Mouse (Mus musculus): ENCODE results near the gene Plxnb2. TPM values are rescaled to one million over a fixed set of nuclear protein-coding genes. Genes with fewer than 3 reads are reported as not detected.
A peak's percentile ranks its signal among the peaks of the same experiment; 100 is the strongest.

Plxnb2 gene
- polyA plus RNA-seq, 1 experiment, result 1.1 TPM

- Histone ChIP-seq H3K27me3 (ENCODE audit: control insufficient read depth) (no peaks in the 10 kb centered on the region), H3K4me1 (ENCODE audit: control insufficient read depth) (peaks cover 50% of the 10 kb centered on the region), H3K36me3 (ENCODE audit: control insufficient read depth) (peaks cover 12% of the 10 kb centered on the region), H3K9me3 (ENCODE audit: control insufficient read depth, low read length) (no peaks in the 10 kb centered on the region), H3K4me3 (replicated peaks) (peak overlapping the region; percentile 100)
- TF ChIP-seq GATA1 (IDR thresholded peaks at IDR 0.05; ENCODE audit: low read length), result no peak
- no peak for TF ChIP-seq TAL1 (IDR thresholded peaks at IDR 0.05; ENCODE audit: low read length)
Measured at GRCm38 (mm10) chr15:89209886-89210761, 29.5 kb upstream of the Plxnb2 start.

GRCm38 (mm10) chr15:89207457-89207856, 26.9 kb upstream of the Plxnb2 start:
- H3K4me1 ChIP-seq (ENCODE audit: control insufficient read depth), result peaks cover 25% of the 10 kb centered on the region
- H3K4me3 ChIP-seq (replicated peaks), result no peak overlapping the region
- no peaks in the 10 kb centered on the region; the same call in 1 of the 2 replicates for H3K27me3 ChIP-seq (ENCODE audit: control insufficient read depth)
- TF ChIP-seq TAL1 (IDR thresholded peaks at IDR 0.05; ENCODE audit: low read length) (no peak), GATA1 (IDR thresholded peaks at IDR 0.05; ENCODE audit: low read length) (no peak)
- peaks cover 13% of the 10 kb centered on the region for H3K9me3 ChIP-seq (ENCODE audit: control insufficient read depth, low read length)
- no peaks in the 10 kb centered on the region; the same call in 1 of the 2 replicates for H3K36me3 ChIP-seq (ENCODE audit: control insufficient read depth)

DNA sequence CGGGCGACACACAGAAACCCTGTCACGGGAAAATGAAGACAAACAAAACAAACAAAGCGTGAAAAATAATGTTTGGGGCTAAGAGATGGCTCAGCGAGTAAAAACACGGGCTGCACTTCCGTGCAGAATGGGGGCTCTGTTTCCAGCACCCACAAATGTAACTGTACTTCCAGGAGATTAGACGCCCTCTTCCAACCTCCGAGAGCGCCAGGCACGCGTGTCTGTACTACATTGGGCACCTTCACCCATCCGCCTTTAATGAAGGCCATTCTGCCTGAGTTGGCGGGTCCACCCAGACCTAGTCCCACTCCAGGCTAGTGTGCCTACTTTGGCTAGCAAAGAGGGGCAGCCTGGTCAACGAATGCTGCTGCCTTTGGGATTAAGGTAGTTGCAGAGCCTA, 16.5 kb upstream of the Plxnb2 start:
- peak overlapping the region; percentile 100 for H3K4me3 ChIP-seq (replicated peaks)
- H3K9me3 ChIP-seq (ENCODE audit: control insufficient read depth, low read length), result peaks cover 3% of the 10 kb centered on the region
- no peaks in the 10 kb centered on the region for H3K36me3 ChIP-seq (ENCODE audit: control insufficient read depth)
- H3K27me3 ChIP-seq (ENCODE audit: control insufficient read depth), result no peaks in the 10 kb centered on the region
- H3K4me1 ChIP-seq (ENCODE audit: control insufficient read depth), result peaks cover 22% of the 10 kb centered on the region
- no peak for TF ChIP-seq TAL1 (IDR thresholded peaks at IDR 0.05; ENCODE audit: low read length)
- TF ChIP-seq GATA1 (IDR thresholded peaks at IDR 0.05; ENCODE audit: low read length), result no peak

DNA sequence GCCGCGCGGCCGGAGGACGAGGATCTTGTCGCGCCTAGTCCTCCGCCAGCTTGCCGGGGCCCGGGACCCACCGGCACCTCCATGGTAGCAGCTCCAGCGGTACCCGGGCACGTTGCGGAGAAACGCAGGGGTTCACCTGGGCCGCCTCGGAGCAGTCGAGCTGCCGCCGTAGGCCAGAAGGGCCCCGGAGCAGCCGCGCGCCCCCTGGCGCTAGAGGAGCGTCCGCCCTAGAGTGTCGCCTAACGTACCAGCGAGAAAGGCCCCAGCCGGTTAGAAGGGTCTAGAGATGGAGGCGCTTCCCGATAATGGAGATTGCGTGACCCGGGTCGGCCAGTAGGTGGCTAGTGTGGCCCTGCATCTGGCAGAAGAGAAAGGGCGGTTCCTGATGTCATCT, 15.7 kb upstream of the Plxnb2 start, which contains the start of gene Dennd6b:
Gene Dennd6b, minus strand, starts transcription at position 184 of the 394 bp plus-strand sequence.
- H3K4me1 ChIP-seq (ENCODE audit: control insufficient read depth), result peaks cover 22% of the 10 kb centered on the region
- H3K9me3 ChIP-seq (ENCODE audit: control insufficient read depth, low read length), result no peaks in the 10 kb centered on the region
- no peak for TF ChIP-seq TAL1 (IDR thresholded peaks at IDR 0.05; ENCODE audit: low read length)
- peak; percentile 37; the same call in 1 of the 2 replicates for TF ChIP-seq GATA1 (IDR thresholded peaks at IDR 0.05; ENCODE audit: low read length)
- peak within 1 kb of the TSS; percentile 100 for H3K4me3 ChIP-seq (replicated peaks)
- no peaks in the 10 kb centered on the region for H3K27me3 ChIP-seq (ENCODE audit: control insufficient read depth)
- H3K36me3 ChIP-seq (ENCODE audit: control insufficient read depth), result no peaks in the 10 kb centered on the region

DNA sequence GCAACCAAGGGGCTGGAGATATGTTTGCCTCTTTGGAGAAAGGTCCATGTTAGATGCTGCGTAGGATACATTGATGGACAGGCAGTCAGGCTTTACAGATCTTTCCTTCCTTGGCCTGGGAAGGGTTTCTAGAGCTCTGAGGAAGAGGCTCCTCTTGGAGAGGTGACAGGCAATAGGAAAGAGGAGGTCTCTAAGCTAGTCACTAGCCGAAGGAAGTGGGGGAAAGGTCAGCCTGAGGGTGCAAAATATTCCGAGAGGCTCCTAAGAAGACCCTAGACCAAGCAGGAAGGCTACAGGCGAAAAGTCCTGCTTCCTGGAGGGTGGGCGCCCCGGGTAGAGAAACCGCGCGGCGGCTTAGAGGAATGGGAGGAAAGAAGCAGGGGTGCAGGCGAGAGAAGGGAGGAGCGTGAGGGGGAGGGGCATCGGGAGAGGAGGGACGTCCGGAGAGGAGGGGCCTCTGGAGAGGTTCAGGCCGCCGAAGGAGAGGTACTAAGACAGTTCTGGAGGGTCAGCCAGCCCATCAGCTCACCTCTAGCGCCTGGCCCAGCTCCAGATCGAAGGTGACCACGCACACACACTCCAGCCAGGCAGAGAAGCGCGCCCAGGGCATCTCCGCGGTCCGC, 15.2 kb upstream of the Plxnb2 start:
- peaks cover 22% of the 10 kb centered on the region for H3K4me1 ChIP-seq (ENCODE audit: control insufficient read depth)
- H3K9me3 ChIP-seq (ENCODE audit: control insufficient read depth, low read length), result no peaks in the 10 kb centered on the region
- H3K27me3 ChIP-seq (ENCODE audit: control insufficient read depth), result no peaks in the 10 kb centered on the region
- H3K36me3 ChIP-seq (ENCODE audit: control insufficient read depth), result peaks cover 3% of the 10 kb centered on the region
- no peak for TF ChIP-seq TAL1 (IDR thresholded peaks at IDR 0.05; ENCODE audit: low read length)
- TF ChIP-seq GATA1 (IDR thresholded peaks at IDR 0.05; ENCODE audit: low read length), result no peak
- H3K4me3 ChIP-seq (replicated peaks), result peak overlapping the region; percentile 100

DNA sequence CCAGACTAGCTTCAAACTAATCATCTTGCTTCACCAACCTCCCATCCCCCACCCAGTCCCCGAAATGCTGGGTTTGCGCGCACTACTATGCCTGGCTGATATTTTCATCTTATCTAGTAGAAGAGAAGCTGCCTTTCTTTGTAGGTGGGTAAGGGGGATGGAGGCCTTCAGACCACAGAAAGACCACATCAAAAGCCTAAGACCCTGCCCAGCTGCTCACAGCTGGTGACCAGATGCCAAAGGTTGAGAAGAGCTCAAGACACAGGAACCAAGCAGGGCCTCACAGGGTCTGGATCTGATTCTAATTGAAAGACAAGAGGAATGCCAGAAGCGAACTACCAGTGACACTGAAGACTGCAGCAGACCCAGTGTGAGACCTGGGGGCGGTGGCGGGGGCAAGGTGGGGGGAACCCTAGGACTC, 14.7 kb upstream of the Plxnb2 start:
- Histone ChIP-seq H3K27me3 (ENCODE audit: control insufficient read depth) (no peaks in the 10 kb centered on the region), H3K4me3 (replicated peaks) (peak overlapping the region; percentile 100), H3K4me1 (ENCODE audit: control insufficient read depth) (peaks cover 22% of the 10 kb centered on the region), H3K36me3 (ENCODE audit: control insufficient read depth) (peaks cover 7% of the 10 kb centered on the region), H3K9me3 (ENCODE audit: control insufficient read depth, low read length) (no peaks in the 10 kb centered on the region)
- TF ChIP-seq TAL1 (IDR thresholded peaks at IDR 0.05; ENCODE audit: low read length), result no peak
- no peak for TF ChIP-seq GATA1 (IDR thresholded peaks at IDR 0.05; ENCODE audit: low read length)

GRCm38 (mm10) chr15:89184937-89185227, 4.3 kb upstream of the Plxnb2 start:
- Histone ChIP-seq H3K9me3 (ENCODE audit: control insufficient read depth, low read length) (peaks cover 8% of the 10 kb centered on the region), H3K27me3 (ENCODE audit: control insufficient read depth) (peaks cover 33% of the 10 kb centered on the region), H3K36me3 (ENCODE audit: control insufficient read depth) (peaks cover 23% of the 10 kb centered on the region), H3K4me1 (ENCODE audit: control insufficient read depth) (peaks cover 10% of the 10 kb centered on the region), H3K4me3 (replicated peaks) (no peak overlapping the region)
- TF ChIP-seq GATA1 (IDR thresholded peaks at IDR 0.05; ENCODE audit: low read length), result no peak
- no peak for TF ChIP-seq TAL1 (IDR thresholded peaks at IDR 0.05; ENCODE audit: low read length)

DNA sequence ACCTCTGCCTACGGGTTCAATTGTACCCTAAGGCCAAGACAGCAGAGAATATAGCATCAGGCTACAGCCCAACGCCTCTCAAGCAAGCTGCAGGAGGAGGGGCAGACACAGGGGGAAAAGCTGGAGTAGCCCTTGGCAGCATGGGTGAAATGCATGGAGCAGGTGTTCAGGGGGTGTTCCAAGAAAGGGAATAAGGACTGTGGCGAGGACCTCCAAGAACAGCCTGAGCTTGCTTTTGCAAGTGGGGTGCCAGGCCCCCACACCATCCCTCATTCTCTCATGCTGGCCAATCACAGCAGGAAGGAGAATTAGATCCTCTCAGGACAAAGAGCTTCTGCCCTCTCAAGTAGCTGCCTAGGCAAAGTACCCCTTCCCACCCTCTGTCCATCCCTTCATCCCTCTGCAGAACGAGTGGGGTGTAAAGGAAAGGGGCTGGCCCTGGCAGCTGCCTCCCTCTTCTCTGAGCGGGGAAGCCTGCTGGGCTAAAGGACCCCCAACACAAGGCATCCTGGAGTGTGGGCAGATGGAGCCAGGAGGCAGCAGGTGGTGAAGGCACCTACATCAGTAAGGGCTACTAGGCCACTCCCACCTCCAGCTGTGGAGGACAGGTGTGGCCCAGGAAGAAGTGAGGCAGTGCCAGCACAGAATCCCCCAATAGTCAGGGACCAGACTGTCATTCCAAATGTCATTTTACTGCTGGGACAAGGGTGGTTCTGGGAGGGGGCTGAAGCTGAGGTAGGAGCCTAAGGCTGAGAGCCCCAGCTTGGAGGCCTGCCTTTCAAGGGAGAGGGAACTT, 3.8 kb upstream of the Plxnb2 start:
- Histone ChIP-seq H3K27me3 (ENCODE audit: control insufficient read depth) (peaks cover 38% of the 10 kb centered on the region), H3K9me3 (ENCODE audit: control insufficient read depth, low read length) (peaks cover 8% of the 10 kb centered on the region), H3K4me3 (replicated peaks) (no peak overlapping the region), H3K36me3 (ENCODE audit: control insufficient read depth) (peaks cover 23% of the 10 kb centered on the region), H3K4me1 (ENCODE audit: control insufficient read depth) (peaks cover 10% of the 10 kb centered on the region)
- TF ChIP-seq TAL1 (IDR thresholded peaks at IDR 0.05; ENCODE audit: low read length) (no peak), GATA1 (IDR thresholded peaks at IDR 0.05; ENCODE audit: low read length) (no peak)

DNA sequence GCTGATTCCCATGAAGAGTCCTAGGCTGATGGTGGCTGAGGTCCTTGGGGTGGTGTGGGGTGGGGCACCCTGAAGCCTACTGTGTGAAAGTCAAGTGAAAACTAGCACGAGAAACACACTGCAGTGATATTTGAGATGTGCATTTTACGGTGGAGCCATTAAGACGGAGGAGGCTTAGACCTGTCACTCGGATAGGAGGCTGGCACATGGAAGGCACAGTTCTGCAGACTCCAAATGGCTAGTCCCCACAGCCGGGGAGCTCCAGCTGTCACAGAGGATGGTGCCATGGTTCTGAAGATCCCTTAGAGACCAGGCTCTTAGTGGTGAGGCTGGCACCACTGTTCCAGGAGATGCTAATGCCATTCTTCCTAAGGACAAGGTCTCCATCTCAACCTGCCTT, 2.3 kb upstream of the Plxnb2 start:
- H3K4me3 ChIP-seq (replicated peaks), result no peak overlapping the region
- H3K27me3 ChIP-seq (ENCODE audit: control insufficient read depth), result peaks cover 53% of the 10 kb centered on the region
- H3K9me3 ChIP-seq (ENCODE audit: control insufficient read depth, low read length), result peaks cover 8% of the 10 kb centered on the region
- peaks cover 25% of the 10 kb centered on the region for H3K4me1 ChIP-seq (ENCODE audit: control insufficient read depth)
- peaks cover 13% of the 10 kb centered on the region for H3K36me3 ChIP-seq (ENCODE audit: control insufficient read depth)
- TF ChIP-seq GATA1 (IDR thresholded peaks at IDR 0.05; ENCODE audit: low read length) (no peak), TAL1 (IDR thresholded peaks at IDR 0.05; ENCODE audit: low read length) (no peak)

Data from erythroblast, embryonic 14.5 days (primary cell).